Mouse (Mus musculus): ENCODE results near the gene Atp2a3. TPM values are rescaled to one million over a fixed set of nuclear protein-coding genes. Genes with fewer than 3 reads are reported as not detected.

Atp2a3 gene
- polyA plus RNA-seq, 1 experiment from 2014 or later = 1.2 TPM

GRCm38 (mm10) chr11:73014831-73015344 is 53.9 kb downstream of the Atp2a3 start:
- Histone ChIP-seq H3K4me1 (peaks cover 17% of the 10 kb centered on the region), H3K27ac (replicated peaks) (no peak overlapping the region; the same call in 1 of the 2 replicates), H3K9me3 (replicated peaks) (no peaks in the 10 kb centered on the region), H3K27me3 (ENCODE audit: low read depth, poor library complexity, severe bottlenecking) (peaks cover 47% of the 10 kb centered on the region), H3K36me3 (no peaks in the 10 kb centered on the region), H3K4me3 (no peak overlapping the region)
- 84% methylated on average over 4 of the region's 4 CpGs for WGBS
- no peak for DNase-seq (ENCODE audit: low spot score)

DNA sequence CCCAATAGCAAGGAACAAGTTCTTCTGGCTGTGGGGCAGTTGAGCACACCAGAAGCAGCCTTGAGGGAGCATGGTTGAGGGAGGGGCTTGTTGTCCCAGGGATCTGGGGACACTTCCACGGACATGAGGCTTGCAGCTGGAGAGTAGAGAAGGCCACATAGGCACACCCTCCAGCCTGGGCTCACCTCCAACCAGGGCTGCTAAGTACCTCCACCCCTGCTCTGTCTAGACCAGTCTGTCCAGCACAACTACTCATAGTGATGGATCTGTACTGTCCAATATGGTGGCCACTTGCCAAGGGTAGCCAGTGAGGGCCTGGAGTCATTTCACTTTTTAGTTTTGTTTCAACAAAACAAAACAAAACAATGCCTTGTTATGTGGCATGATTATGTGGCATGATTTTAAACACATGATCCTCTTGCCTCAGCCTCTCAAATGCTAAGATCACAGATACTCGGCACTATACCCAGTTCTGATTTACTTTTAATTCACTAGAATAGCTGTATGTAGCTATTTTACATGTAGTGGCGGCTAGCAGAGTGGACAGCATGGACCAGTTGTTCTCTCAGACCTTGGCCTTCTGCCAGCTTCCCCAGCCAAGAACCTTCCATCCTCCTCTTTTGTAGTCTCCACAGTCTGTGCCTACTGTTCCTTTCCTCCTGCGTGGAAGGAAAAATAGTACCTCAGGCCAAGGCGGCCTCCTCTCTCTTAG is 54.6 kb downstream of the Atp2a3 start:
- Histone ChIP-seq H3K36me3 (no peaks in the 10 kb centered on the region), H3K27ac (replicated peaks) (no peak overlapping the region), H3K4me3 (no peak overlapping the region), H3K9me3 (replicated peaks) (no peaks in the 10 kb centered on the region), H3K4me1 (peaks cover 20% of the 10 kb centered on the region), H3K27me3 (ENCODE audit: low read depth, poor library complexity, severe bottlenecking) (peaks cover 49% of the 10 kb centered on the region)
- WGBS = 85% methylated on average over 5 of the region's 5 CpGs
- no peak for DNase-seq (ENCODE audit: low spot score)

GRCm38 (mm10) chr11:73016103-73016420 is 55.1 kb downstream of the Atp2a3 start:
- Histone ChIP-seq H3K9me3 (replicated peaks) (no peaks in the 10 kb centered on the region), H3K36me3 (no peaks in the 10 kb centered on the region), H3K27me3 (ENCODE audit: low read depth, poor library complexity, severe bottlenecking) (peaks cover 54% of the 10 kb centered on the region), H3K4me1 (peaks cover 20% of the 10 kb centered on the region), H3K27ac (replicated peaks) (no peak overlapping the region), H3K4me3 (no peak overlapping the region)
- 71% methylated on average over 6 of the region's 6 CpGs for WGBS
- DNase-seq (ENCODE audit: low spot score) = no peak

DNA sequence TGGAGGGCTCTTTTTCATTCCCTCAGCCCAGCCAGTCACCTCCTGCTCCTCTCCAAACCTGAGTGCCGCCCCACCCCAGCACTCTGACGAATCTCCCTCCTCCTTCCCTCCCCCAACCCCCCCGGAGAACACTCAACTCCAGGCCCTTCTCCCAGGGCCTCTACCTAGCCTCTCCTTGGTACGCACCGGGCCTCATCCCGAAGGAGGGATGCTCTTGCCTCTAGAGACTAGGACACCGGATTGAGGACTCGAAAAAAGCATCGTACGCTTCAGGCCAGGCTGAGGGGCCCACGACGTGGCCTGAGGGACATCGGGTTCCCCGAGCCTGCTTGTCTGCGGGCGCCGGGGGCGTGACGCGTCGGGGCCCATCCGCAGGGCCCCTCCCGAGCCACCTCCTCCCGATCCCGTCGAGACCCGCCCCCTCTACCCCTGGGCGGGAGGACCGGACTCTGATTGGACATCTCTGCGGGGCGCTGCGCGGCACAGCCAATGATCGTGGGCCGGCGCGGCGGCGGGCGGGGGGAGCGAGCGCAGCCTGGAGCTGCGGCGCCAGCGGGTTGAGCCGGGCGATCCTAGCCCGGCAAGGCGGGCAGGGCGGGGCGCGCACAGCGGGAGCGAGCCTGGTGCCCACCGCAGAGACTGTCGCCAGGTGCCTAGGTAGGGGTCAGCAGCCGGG is 57.6 kb downstream of the Atp2a3 start, which contains the start of gene Camkk1:
Camkk1 (plus strand) TSS at position 538 of the 676 bp plus-strand sequence.
- Histone ChIP-seq H3K4me1 (peaks cover 30% of the 10 kb centered on the region), H3K27me3 (ENCODE audit: low read depth, poor library complexity, severe bottlenecking) (peaks cover 79% of the 10 kb centered on the region), H3K4me3 (peak within 1 kb of the TSS; percentile 77), H3K27ac (replicated peaks) (peak within 1 kb of the TSS; percentile 67), H3K36me3 (no peaks in the 10 kb centered on the region), H3K9me3 (replicated peaks) (no peaks in the 10 kb centered on the region)
- DNase-seq (ENCODE audit: low spot score) = peak; percentile 92
- WGBS = under 1% methylated on average over 56 of the region's 57 CpGs

DNA sequence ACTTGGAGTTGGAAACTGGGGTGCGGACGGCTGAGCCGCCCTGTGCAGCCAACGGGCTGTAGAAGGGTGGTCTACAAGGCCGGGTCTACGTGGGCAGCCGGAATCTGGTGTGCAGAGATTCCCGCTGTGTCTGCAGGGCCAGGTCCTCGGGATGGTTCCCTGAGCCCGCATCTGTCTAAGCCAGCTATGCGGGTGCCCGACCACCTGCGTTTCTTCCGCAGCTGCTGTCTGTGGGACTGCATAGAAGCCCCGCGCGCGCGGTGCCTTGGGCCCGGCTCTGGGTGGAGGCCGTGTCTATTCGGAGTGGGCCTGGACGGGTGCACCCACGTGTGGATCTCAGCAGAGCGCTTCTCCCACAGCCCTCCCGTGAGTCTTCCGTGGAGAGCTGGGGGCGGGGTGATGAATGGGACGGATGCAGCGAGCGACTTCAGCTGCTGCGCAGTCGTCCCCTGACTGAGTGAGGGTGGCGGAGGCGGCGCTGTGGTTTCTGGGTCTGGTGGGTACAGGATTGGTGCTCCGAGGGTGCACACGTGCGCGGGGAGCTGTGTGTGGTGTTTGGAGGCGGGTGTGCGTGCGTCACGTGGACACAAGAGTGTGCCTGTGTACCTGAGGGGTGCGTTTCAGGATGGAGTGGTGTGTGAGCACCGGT is 58.3 kb downstream of the Atp2a3 start:
- Histone ChIP-seq H3K27ac (replicated peaks) (peak overlapping the region; percentile 67), H3K36me3 (no peaks in the 10 kb centered on the region), H3K27me3 (ENCODE audit: low read depth, poor library complexity, severe bottlenecking) (peaks cover 80% of the 10 kb centered on the region), H3K9me3 (replicated peaks) (no peaks in the 10 kb centered on the region), H3K4me1 (peaks cover 37% of the 10 kb centered on the region), H3K4me3 (peak overlapping the region; percentile 77)
- no peak for DNase-seq (ENCODE audit: low spot score)
- 1% methylated on average over 46 of the region's 46 CpGs for WGBS

DNA sequence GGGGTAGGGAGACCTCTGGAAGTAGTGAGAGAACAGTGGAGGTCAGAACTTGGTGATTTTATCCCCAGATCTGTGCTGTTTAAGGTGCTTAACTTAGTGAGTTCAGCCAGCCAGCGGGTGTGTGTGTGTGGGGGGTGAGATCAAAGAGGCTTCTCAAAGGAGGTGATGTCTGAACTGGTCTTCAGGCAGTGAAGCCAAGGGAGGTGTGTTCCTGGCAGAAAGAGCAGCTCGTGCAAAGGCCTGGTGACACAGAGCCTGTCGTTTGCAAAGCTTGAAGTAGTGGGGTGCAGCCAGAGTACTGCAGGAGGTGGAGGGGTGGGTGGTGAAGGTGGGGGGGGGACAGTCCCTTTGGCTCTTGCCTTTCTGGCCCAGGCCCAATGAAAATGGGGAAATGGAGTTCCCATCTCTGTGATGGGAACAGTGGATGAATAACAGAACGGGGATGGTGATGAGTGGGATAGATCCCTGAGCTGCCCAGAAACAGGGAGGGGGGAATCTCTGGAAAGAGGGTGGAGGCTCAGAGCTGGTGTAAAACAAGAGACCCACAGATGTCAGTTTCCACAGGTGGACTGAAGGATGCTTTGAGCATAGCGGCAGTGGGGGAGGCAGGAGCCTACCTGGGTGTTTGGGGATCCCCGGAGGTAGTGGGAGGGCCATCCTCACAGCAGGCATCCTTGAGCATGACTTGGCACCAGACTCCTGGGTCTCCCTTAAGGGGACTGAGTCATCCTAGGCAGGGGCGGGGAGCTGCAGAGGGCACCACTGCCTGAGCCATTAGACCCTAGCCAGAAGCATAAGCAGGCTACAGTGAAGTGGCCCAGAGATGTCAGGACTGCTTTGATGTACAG is 60.2 kb downstream of the Atp2a3 start:
- no peak for DNase-seq (ENCODE audit: low spot score)
- Histone ChIP-seq H3K27ac (replicated peaks) (no peak overlapping the region), H3K27me3 (ENCODE audit: low read depth, poor library complexity, severe bottlenecking) (peaks cover 84% of the 10 kb centered on the region), H3K4me1 (peaks cover 46% of the 10 kb centered on the region), H3K36me3 (no peaks in the 10 kb centered on the region), H3K9me3 (replicated peaks) (no peaks in the 10 kb centered on the region), H3K4me3 (no peak overlapping the region)
- 68% methylated on average over 7 of the region's 7 CpGs for WGBS

GRCm38 (mm10) chr11:73023099-73023498 is 62.1 kb downstream of the Atp2a3 start:
- DNase-seq (ENCODE audit: low spot score) = no peak
- 56% methylated on average over 9 of the region's 9 CpGs for WGBS
- no peak overlapping the region for H3K27ac ChIP-seq (replicated peaks)
- H3K9me3 ChIP-seq (replicated peaks) = no peaks in the 10 kb centered on the region
- H3K36me3 ChIP-seq = no peaks in the 10 kb centered on the region
- no peak overlapping the region for H3K4me3 ChIP-seq
- H3K27me3 ChIP-seq (ENCODE audit: low read depth, poor library complexity, severe bottlenecking) = peaks cover 65% of the 10 kb centered on the region
- peaks cover 44% of the 10 kb centered on the region for H3K4me1 ChIP-seq

GRCm38 (mm10) chr11:73023827-73024226 is 62.9 kb downstream of the Atp2a3 start:
- 31% methylated on average over 4 of the region's 4 CpGs for WGBS
- Histone ChIP-seq H3K27ac (replicated peaks) (peak overlapping the region; percentile 42; the same call in 1 of the 2 replicates), H3K9me3 (replicated peaks) (no peaks in the 10 kb centered on the region), H3K36me3 (no peaks in the 10 kb centered on the region), H3K4me1 (peaks cover 38% of the 10 kb centered on the region), H3K27me3 (ENCODE audit: low read depth, poor library complexity, severe bottlenecking) (peaks cover 60% of the 10 kb centered on the region), H3K4me3 (no peak overlapping the region)
- DNase-seq (ENCODE audit: low spot score) = no peak

- no peak for DNase-seq (ENCODE audit: low spot score)
- Histone ChIP-seq H3K27ac (replicated peaks) (peak overlapping the region; percentile 42; the same call in 1 of the 2 replicates), H3K9me3 (replicated peaks) (no peaks in the 10 kb centered on the region), H3K4me1 (peaks cover 34% of the 10 kb centered on the region), H3K36me3 (no peaks in the 10 kb centered on the region), H3K27me3 (ENCODE audit: low read depth, poor library complexity, severe bottlenecking) (peaks cover 55% of the 10 kb centered on the region), H3K4me3 (no peak overlapping the region)
- WGBS = 67% methylated on average over 7 of the region's 7 CpGs
These were observed 63.4 kb downstream of the Atp2a3 start for GRCm38 (mm10) chr11:73024236-73024904.

- H3K36me3 ChIP-seq = no peaks in the 10 kb centered on the region
- H3K9me3 ChIP-seq (replicated peaks) = no peaks in the 10 kb centered on the region
- DNase-seq (ENCODE audit: low spot score) = no peak
- H3K27ac ChIP-seq (replicated peaks) = no peak overlapping the region
- peaks cover 29% of the 10 kb centered on the region for H3K27me3 ChIP-seq (ENCODE audit: low read depth, poor library complexity, severe bottlenecking)
- WGBS = 62% methylated on average over 8 of the region's 8 CpGs
- H3K4me3 ChIP-seq = no peak overlapping the region
- H3K4me1 ChIP-seq = peaks cover 40% of the 10 kb centered on the region
These were observed 66.0 kb downstream of the Atp2a3 start for GRCm38 (mm10) chr11:73026961-73027360.

DNA sequence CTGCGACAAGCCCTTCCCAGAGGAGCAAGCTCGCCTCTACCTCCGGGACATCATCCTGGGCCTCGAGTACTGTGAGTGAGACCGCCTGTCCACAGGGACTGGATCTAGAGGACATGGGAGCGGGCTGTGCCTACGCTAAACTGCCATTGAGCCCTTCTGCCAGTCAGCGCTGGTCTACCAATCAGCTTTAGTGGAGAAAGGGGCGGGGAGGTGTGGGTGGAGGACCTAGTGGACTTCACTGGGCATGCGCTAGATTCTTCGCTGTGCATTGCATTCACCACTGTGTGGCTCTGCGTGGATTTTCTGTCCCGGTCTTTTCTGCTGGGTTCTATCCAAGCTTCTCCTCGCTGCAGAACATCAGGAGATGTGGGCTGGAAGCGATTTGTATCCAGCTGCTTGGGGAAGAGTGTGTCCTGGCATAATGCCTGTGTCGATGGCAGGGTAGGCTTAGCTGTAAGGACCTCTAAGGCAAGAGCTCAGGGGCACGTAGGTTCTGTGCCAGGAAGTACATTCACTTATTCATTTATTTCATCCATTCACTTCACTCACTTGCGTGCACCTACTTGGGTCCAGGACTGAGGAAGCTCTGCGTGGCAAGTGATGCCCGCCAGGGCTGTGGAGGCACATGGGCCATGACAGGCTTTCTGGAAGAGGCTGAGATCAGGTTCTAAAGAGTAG is 70.0 kb downstream of the Atp2a3 start:
- no peaks in the 10 kb centered on the region for H3K36me3 ChIP-seq
- peaks cover 14% of the 10 kb centered on the region for H3K4me1 ChIP-seq
- peak overlapping the region; percentile 48 for H3K4me3 ChIP-seq
- WGBS = 28% methylated on average over 20 of the region's 20 CpGs
- no peaks in the 10 kb centered on the region; the same call in 1 of the 2 replicates for H3K27me3 ChIP-seq (ENCODE audit: low read depth, poor library complexity, severe bottlenecking)
- H3K27ac ChIP-seq (replicated peaks) = peak overlapping the region; percentile 80
- DNase-seq (ENCODE audit: low spot score) = peak; percentile 86
- no peaks in the 10 kb centered on the region for H3K9me3 ChIP-seq (replicated peaks)

Data from midbrain, embryonic 10.5 days (tissue).